Mouse (Mus musculus): Measurements from ENCODE around the gene Ccdc12. TPM values are rescaled to one million over a fixed set of nuclear protein-coding genes. Genes with fewer than 3 reads are reported as not detected.
"Not testable (repeated sequence)": the region's sequence is repeated elsewhere in the genome, so short reads cannot be mapped to it uniquely, and the experiment has no call there.

Gene Ccdc12
- total RNA-seq, 2 experiments from 2014 or later, result 50.9 to 62.8 TPM

DNA sequence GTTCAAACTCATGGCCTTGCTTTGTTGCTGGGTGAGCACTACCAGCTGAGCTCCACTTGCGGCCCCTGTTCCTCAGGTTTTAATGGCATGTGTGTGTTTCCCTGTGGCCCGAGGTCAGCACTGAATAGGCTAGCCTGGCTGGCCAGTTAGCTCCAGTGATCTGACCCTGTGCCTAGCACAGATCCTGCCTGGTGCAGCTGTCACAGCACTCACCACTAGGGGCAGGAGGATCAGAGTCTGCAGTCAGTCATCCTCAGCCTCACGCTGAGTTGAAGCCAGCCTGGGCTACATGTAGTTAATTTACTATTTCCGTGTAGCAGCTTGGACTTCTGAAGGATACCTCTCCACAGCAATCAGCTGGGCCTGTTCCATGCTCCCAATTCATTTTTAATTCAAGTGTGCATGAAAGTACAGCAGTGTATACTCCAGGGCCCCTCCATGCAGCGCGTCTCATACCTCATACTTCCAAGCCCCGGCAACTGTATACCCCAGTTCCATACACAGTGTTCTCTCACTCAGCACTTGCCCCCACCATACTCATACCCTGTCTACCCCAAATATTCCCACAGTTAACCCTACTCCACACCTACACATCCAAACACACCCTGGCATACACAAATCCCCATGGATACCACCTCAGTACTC lies 16.3 kb downstream of the Ccdc12 start:
- peak in 1 of 2 experiments; percentile 64 for DNase-seq (ENCODE audit: low spot score in 2 of 2)

DNA sequence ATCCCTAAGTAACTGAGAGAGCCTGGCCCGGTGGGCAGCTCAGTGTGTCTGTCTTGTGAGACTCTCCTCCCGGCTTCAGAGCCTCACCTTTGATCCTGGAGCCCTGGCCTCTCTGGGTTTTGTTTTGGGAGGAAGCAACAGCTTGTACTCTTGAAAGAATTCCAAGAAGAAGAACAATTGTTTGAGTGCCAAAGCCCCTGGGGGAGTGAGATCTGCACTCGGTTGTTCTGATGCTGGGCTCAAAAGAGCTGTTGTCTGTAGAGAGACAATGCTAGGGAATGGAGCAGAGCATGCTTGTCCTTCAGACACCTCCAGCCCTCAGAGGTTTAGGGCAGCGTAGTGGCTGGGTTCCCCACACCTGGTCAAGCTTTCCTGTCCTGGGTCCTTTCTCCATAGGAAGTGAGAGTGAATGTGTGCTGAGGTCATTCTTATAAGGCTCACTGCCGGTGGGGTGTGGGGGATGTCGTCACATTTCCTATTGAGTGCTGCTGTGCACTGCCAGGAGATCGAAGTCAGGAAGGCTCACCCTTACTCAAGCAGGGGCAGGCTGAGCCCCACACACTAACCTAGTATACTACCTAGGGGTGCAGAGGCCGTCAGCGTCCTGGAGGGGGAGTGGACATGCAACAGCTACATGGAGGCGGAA lies 16.9 kb downstream of the Ccdc12 start:
- DNase-seq (ENCODE audit: low spot score in 2 of 2), result peak in 1 of 2 experiments; percentile 56

GRCm38 (mm10) chr9:110676492-110676911 lies 20.2 kb downstream of the Ccdc12 start:
- no peak for DNase-seq (ENCODE audit: low spot score in 2 of 2)

GRCm38 (mm10) chr9:110678886-110679285 lies 22.6 kb downstream of the Ccdc12 start:
- DNase-seq (ENCODE audit: low spot score in 2 of 2), result no peak

DNA sequence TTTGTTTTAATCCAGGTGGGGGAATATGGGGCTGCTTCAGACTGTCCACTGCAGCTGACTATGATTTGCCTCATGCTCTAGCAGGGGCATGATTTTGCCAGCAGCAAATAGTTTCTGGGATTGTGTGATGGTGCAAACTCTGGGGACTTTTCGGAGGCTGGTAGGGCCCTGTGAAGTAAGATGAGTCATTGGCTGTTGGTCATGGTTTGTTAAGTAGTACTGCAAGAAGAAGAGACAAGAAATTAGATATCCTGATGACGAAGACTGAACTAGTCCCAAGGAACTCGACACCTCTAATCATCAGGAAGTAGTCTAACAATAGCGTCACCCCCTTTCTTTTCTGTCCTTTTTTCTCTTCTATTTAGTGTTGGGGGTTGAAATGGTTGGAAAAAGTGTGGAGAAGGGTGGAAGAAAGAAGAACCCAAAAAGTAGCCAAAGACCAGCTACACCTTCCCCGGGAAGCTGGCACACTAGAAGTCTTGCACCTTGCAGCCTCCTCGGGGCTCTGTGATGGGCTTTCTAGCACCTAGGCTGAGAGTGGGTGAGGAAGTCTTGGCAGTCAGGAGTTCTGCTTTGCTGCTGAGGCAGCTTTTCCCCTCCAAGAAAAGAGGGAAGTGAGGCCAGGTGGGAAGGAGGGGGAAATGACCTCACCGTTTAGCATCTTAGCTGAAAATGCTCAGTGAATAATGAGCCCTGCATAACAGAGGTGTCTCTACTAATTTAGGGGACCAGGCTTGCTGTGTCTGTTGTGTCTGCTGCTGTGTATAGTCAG lies 24.6 kb downstream of the Ccdc12 start:
- DNase-seq (ENCODE audit: low spot score in 2 of 2), result no peak

GRCm38 (mm10) chr9:110681817-110682216 lies 25.5 kb downstream of the Ccdc12 start:
- DNase-seq (ENCODE audit: low spot score in 2 of 2), result peak; percentile 37 to 64

DNA sequence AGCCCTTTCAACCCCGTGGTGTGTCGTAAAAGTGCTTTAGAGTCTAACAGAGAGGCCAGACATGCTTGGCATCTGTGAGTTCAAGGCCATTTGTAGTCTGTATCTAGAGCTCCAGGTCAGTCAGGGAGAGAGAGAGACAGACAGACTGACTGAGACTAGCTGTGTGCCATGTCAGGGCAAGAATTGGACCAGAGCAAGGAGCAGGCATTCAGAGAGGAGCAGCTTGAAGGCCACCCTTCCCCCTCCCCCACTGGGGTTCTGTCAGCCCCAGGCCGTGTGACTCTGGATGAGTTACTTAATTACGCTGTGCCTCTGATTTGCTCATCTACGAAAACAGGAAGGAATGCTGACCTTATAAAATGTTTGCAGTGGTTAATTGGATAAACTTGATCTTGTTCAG lies 26.0 kb downstream of the Ccdc12 start:
- no peak for DNase-seq (ENCODE audit: low spot score in 2 of 2)

DNA sequence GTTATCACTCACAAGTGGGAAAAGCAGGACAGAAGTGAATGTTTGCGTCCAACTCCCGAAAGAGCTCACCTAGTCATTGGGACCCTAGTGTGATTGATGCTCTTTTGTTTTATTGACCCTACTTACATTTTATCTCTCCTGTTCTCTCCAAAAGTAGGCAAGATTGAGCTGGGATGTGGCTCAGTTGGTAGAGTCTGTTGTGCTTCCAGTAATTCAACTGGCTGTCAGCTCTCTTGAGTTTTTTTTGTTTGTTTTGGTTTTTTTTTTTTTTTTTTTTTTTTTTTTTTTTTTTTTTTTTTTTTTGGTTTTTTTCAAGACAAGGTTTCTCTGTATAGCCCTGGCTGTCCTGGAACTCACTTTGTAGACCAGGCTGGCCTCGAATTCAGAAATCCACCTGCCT lies 26.4 kb downstream of the Ccdc12 start:
- DNase-seq (ENCODE audit: low spot score in 2 of 2), result not testable (repeated sequence)

DNA sequence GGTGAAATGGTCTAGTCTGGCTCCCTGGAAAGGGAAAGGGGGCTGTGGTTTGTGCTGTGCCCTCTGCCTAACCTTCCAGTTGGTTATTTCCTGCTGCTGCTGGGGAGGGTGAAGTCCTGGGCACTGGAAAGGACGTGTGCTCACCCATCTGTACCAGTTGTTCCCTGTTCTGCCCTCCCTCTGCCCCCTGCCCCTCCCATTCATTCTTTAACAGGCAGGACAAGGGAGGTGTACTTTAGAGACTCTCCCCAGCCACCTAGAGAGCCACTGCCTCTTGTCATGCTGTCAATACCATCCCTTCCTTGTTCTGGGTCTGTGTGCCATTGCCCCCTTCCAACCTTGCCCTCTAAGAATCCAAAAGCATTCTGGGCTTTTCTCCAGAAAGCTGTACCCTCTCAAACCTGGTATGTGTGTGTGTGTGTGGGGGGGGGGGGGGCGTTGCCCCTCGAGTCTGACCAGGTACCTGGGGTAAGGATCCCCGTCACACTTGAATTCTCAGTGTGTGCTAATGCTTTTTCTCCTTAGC lies 27.3 kb downstream of the Ccdc12 start:
- no peak for DNase-seq (ENCODE audit: low spot score in 2 of 2)

DNA sequence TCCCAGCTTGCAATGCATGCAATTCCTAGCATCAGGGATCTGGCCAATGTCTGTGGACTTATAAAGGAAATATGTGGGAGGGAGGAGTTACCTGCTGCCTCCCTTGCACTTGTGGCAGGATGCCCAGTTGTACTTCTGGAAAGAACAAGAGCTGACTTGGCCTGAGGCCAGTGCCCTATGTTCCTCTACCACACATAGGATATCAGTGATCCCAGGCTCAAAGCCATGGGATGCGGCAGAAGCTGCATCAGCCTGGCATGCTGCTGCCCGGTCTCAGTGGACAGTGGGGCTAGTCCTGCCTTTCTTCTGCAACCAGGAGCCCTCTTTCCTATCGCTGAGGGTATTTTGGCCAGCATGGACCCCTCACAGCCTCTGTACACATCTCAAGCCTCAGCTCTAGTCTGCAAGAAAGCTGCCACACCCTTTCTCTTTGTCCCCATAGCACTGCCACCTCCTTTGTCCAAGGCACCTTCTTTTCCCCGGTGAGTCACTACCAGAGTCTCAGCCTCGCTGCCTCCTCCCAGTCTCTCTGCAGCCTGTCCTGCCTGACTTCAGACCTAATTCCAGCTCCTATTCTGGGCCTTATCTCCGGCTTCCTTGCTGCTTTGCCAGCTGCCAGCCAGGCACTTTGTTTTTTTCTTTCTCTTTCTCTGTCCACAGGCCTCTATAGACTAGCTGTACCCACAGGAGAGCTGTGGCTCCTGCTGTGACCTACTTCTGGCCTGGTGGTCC lies 28.0 kb downstream of the Ccdc12 start:
- DNase-seq (ENCODE audit: low spot score in 2 of 2), result peak; percentile 46 to 60

DNA sequence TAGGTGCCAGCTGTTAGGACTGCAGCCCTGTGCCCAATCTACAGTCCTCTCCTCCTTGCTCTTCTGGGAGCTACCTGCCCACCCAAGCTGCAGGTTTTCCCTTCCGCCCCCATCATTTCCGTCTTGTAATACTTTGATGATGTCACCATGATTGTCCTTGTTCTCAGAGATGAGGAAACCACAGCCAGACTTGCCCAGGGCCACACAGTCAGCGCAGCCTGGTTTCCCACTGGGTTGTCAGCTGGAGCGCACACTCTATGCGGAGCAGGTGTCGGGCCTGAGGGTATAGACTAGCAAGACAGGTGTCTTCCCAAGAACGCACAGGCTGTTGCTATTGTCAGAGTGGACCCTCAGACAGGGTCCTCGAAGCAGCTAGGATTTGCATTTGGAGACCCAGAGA lies 28.9 kb downstream of the Ccdc12 start:
- DNase-seq (ENCODE audit: low spot score in 2 of 2), result no peak

GRCm38 (mm10) chr9:110685591-110685990 lies 29.3 kb downstream of the Ccdc12 start:
- no peak for DNase-seq (ENCODE audit: low spot score in 2 of 2)

- no peak for DNase-seq (ENCODE audit: low spot score in 2 of 2)
Observed at GRCm38 (mm10) chr9:110686472-110686871, 30.2 kb downstream of the Ccdc12 start.

DNA sequence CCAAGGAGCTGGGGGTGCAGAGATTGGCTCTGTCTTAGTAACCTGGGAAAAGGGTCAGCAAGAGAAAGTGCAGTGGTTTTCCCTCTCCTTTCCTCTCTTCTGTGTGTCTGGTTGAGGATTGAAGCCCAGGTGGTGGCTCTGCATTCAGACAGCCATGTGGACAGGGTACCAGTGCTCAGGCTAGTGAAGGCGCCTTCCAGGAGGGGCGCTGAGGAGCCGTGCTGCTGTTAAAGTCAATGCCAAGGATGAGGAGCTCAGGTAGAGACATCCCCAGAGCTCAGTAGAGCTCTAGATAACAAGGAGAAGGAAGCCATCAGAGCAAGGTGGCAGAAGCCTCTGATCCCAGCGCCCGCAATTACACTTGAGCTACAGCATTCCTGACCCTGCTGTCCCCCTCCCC lies 30.8 kb downstream of the Ccdc12 start:
- no peak for DNase-seq (ENCODE audit: low spot score in 2 of 2)

GRCm38 (mm10) chr9:110687846-110688245 lies 31.5 kb downstream of the Ccdc12 start:
- no peak for DNase-seq (ENCODE audit: low spot score in 2 of 2)

GRCm38 (mm10) chr9:110689261-110689779 lies 33.0 kb downstream of the Ccdc12 start:
- no peak for DNase-seq (ENCODE audit: low spot score in 2 of 2)

DNA sequence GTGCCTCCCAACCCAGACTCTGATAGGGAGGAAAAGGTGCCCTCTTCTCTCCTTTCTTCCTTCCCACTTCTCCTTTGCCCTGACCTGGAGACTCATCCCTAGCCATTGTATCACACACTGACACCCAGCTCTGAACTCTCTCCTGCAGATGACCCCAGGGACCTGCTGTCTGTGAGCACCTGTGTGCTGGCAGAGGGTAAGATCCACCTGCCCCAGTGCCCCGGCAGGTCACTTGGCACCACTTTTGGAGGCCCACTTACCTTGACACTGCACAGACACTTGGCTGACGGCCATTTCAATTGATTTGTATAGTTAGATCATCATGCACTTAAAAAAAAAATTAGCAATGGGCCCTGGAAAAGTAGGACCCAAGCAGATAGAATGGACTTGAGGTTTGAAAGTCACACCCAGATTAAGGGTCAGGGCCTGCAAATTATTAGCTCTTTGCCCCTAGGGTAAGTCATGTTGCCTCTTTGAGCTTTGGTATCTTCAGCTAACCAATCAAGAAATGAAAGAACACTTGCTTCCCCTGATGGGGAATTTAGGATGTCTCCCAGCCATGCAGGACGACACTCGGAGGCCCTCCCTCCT lies 39.0 kb downstream of the Ccdc12 start:
- no peak for DNase-seq (ENCODE audit: low spot score in 2 of 2)

DNA sequence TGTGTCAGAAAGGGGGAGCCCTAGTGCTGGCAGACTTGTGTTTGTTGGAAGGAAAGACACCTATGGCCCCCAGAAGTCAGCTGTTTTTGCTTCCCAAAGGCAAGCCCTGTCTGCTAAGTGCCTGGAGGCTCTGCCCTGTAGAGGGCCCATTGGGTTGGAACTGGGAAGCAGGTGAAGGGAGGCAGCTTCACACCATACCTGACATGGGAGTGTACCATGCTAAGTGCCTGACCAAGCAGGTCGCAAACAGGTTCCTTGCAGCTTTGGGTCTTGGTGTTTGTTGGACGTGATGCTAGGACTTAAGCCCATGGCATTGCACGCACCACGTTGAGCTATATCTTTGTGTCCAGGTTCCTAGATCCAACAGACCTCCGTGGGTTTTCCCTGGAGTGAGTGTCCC lies 40.1 kb downstream of the Ccdc12 start:
- no peak for DNase-seq (ENCODE audit: low spot score in 2 of 2)

DNA sequence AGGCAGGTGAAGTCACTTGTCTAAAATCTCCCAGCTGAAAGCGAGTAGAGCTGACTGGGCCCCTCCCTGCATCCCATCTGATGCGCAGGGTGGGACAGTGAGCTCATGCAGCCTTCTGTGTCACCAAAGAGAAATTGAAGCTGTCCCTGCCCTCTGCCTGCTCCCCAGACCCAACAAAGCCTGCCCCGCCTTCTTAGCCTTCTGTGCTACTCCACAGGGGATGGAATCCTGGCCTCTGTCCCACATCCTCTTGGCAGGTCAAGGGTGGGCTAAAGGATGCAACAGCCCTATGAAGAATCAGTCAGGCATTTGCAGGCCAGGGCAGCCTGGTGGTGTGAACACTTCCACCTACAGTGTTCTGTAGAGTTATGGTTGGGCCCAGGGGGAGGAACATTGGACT lies 41.2 kb downstream of the Ccdc12 start:
- no peak for DNase-seq (ENCODE audit: low spot score in 2 of 2)

- DNase-seq (ENCODE audit: low spot score in 2 of 2), result no peak
Observed at GRCm38 (mm10) chr9:110699574-110699973, 43.3 kb downstream of the Ccdc12 start.

Data from layer of hippocampus, adult 18-20 months (tissue).